Mouse (Mus musculus): ENCODE data around the gene Capzb.

Gene Capzb

DNA sequence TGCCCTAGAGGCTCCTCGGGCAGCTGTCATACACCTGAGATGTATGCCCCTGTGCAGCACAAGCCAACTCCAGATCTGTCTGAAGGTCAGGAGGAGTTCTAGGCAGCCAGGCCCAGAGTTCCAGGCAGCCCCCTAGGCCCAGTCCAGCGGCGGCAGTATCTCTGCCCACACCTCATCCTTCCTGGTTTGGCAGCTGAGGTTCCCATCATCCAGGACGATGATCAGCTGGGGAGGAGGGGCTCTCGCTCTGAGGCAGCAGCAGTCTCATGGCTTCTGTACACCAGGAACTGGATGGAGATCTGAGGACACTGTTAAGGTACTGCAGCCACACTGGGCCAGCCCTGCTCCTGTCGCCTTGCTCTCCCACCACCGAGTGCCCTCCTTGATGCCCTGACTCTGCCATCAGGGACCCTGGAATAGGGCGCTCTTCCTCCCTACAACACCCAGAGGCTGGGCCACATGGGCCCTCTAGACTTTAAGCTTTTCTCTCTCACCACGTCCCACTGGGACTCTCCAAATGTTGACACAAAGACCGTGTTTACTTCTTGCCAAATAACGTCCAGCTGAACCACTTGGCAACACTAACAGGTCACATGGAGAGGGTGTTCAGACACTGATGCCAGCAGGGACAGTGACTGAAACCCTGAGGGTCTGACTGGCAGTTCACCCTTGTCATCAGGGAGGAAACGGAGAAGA lies 106.1 kb downstream of the Capzb start:
- DNase-seq (ENCODE audit: inconsistent age in 2 of 2, low spot score in 1 of 2), result no peak

DNA sequence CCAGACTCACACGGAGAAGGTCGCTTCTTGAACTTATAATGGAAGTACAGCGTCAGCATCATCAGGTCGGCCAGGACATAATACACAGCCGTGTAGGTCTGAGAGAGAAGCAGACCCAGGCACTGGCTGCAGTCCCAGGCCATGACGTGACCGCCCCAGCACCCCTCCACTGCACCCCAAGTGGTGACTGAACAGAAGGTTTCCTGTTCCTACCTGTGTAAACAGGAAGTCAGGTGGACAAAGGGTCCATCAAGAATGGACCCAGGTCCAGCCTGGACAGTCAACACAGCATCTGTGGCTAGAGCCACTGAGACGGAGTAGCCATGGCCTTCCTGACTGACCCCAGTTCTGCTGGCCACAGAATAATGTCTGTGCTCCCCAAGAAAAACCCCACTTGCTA lies 109.1 kb downstream of the Capzb start:
- no peak for DNase-seq (ENCODE audit: inconsistent age in 2 of 2, low spot score in 1 of 2)

GRCm38 (mm10) chr4:139302241-139302640 lies 109.5 kb downstream of the Capzb start:
- DNase-seq (ENCODE audit: inconsistent age in 2 of 2, low spot score in 1 of 2), result no peak

- DNase-seq (ENCODE audit: inconsistent age in 2 of 2, low spot score in 1 of 2), result no peak
Measured at GRCm38 (mm10) chr4:139305521-139305920, 112.8 kb downstream of the Capzb start.

- no peak for DNase-seq (ENCODE audit: inconsistent age in 2 of 2, low spot score in 1 of 2)
Measured at GRCm38 (mm10) chr4:139307916-139308315, 115.2 kb downstream of the Capzb start.

DNA sequence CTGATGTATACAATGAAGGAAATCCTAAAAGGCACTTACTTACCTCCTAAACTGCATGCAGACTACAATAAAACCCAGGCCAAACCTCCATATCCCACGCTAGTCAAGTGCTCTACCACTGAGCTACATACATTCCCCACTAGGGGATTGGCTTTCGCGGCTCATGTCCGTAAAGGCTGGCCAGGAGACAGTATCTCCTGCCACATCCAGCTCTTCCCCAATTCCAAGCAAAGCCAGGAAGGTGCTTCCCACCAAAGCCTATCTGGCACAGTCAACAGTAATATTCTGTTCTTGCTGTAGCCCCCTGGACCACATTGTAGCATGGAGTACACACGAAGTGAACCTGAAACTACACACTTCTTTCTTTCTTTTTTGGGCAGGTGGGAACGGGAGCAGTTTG lies 117.0 kb downstream of the Capzb start:
- DNase-seq (ENCODE audit: inconsistent age in 2 of 2, low spot score in 1 of 2), result no peak

DNA sequence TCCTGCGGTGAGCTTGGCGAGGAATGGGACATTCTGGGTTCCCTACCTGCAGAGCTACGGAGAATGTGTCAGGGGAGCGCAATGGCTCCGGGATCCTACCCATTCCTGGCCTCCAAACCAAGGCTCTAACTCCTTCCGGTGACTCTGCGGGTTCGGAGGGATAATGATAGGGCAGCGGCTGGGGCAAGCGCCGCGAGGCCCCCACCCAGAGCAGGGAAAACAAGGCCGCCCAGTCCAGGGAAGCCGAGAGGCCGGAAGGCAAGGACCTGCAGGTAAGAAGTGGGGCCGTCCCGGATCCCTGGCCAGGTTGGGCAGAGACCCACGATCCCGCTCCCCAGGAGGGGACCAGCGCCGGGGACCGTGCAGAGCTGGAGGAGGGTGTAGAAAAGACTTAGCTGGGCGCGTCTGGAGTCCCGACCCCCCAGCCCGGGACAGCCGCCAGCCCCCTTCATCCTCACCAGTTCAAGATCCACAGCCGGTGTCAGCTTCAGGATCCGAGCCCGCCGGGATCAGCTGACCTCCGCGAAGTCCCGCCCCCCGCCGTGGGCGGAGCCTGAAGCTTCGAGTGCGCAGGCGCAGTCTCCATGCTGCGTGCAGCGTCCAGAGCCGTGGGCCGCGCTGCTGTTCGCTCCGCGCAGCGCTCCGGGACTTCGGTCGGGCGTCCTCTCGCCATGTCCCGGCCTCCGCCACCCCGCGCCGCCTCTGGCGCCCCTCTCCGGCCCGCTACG lies 117.6 kb downstream of the Capzb start, which contains the start of the genes Pqlc2 and Akr7a5:
Gene Pqlc2 (minus strand): TSS at position 538 of the 728 bp plus-strand sequence.
Gene Akr7a5 (plus strand): TSS at position 574 of the 728 bp plus-strand sequence.
- peak; percentile 97 to 99 for DNase-seq (ENCODE audit: inconsistent age in 2 of 2, low spot score in 1 of 2)

- peak in 1 of 2 experiments; percentile 58 for DNase-seq (ENCODE audit: inconsistent age in 2 of 2, low spot score in 1 of 2)
Measured at GRCm38 (mm10) chr4:139310899-139311701, 118.4 kb downstream of the Capzb start.

GRCm38 (mm10) chr4:139311707-139312106 lies 119.0 kb downstream of the Capzb start:
- no peak for DNase-seq (ENCODE audit: inconsistent age in 2 of 2, low spot score in 1 of 2)

- peak; percentile 31 to 70 for DNase-seq (ENCODE audit: inconsistent age in 2 of 2, low spot score in 1 of 2)
Measured at GRCm38 (mm10) chr4:139312632-139313031, 119.9 kb downstream of the Capzb start.

DNA sequence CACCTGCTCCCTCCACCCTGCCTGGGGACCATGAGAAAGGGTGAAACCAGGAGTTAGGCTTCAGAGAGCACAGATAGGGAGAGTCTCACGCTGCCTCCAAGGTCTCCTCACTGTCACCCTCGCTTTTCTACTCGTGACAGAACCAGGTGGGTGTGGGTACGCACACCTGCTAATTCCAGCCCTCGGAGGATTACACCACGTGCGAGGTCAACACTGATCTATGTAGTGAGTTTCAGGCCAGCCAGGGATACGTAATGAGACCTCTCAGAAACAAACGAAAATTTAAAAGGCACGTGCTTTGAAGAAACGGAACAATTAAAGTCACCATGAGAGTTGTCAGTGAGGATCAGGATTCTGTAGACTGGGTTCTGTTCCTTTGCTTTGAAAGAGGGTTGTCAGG lies 125.8 kb downstream of the Capzb start:
- DNase-seq (ENCODE audit: inconsistent age in 2 of 2, low spot score in 1 of 2), result no peak

GRCm38 (mm10) chr4:139319740-139320139 lies 127.0 kb downstream of the Capzb start:
- no peak for DNase-seq (ENCODE audit: inconsistent age in 2 of 2, low spot score in 1 of 2)

- peak; percentile 85 to 90 for DNase-seq (ENCODE audit: inconsistent age in 2 of 2, low spot score in 1 of 2)
Measured at GRCm38 (mm10) chr4:139330605-139331004, 137.9 kb downstream of the Capzb start.

DNA sequence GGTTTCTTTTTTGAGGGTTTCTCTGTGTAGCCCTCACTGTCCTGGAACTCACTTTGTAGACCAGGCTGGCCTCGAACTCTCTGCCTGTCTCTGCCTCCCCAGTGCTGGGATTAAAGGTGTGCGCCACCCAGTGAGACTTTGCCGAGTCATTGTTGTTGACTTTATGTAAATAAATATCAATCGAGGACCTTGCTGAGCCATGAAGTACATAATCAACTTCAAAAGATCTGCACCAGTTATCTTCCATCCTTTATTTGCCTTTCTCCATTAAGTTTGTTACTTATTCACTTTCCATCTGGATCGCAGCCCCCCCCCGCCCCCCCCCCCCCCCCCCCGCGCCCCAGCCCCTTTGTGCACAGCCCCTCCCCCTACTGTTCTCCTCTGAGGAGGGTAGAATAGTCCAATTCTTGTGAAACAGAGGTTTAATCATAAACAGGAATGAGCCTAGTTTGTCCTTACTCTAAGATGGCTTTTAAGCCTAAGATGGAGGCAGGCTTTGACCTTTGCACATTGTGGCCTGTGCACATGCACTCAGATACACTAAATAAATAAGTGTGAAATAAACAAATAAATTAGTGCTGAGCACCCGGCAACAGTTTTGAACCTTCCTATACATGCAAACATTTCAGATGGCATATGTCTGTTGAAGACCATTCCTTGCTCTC lies 142.1 kb downstream of the Capzb start:
- DNase-seq (ENCODE audit: inconsistent age in 2 of 2, low spot score in 1 of 2), result no peak

DNA sequence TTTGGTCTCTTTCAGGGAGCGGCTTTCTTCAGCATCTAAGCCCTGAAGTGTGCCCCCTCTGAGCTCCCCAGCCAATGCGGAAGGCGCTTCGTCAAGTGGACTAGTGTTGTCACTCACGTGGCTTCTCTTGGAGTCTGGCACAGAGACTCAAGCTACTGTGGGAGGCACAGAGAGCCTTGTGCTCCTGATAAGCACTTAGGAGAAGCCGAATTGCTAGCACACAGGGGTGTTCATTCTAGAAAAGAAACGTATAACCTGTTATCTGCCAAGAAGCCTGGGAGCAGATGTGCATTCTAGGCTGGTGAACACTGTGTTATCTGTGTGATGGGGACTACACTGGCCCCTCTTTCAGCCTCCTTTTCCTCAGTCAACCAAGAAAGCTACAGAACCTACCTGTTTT lies 142.8 kb downstream of the Capzb start:
- DNase-seq (ENCODE audit: inconsistent age in 2 of 2, low spot score in 1 of 2), result no peak

GRCm38 (mm10) chr4:139336822-139337483 lies 144.3 kb downstream of the Capzb start:
- peak; percentile 78 to 92 for DNase-seq (ENCODE audit: inconsistent age in 2 of 2, low spot score in 1 of 2)

- DNase-seq (ENCODE audit: inconsistent age in 2 of 2, low spot score in 1 of 2), result no peak
Measured at GRCm38 (mm10) chr4:139338145-139338544, 145.4 kb downstream of the Capzb start.

DNA sequence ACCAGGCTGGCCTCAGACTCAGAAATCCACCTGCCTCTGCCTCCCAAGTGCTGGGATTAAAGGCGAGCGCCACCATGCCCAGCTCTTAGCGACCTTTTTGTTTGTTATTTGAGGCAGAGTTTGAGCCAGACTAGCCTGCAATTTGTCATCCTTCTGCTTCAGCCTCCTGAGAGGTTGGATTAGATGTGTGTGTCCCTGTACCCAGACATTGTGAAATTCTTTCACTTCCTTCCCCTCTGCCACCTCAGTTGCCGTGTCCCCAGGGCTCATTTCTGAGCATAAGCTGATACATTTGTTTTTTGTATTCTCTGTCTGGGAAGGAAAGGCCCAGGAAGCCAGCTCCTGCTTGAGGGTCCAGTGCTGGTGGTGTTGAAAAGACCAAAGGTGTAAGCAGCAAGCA lies 148.1 kb downstream of the Capzb start:
- DNase-seq (ENCODE audit: inconsistent age in 2 of 2, low spot score in 1 of 2), result peak in 1 of 2 experiments; percentile 59
